Mouse (Mus musculus) myocyte (in vitro differentiated cells): Measurements from ENCODE around the gene Gm49425. TPM values are rescaled to one million over a fixed set of nuclear protein-coding genes. Genes with fewer than 3 reads are reported as not detected.

Experiments
- H3K27me3 ChIP-seq: one replicate; pipeline ENCODE4 v1.6.1; 2011; ENCODE audit not compliant: control insufficient read depth, insufficient read depth, insufficient read length
- H3K36me3 ChIP-seq: one replicate; pipeline ENCODE4 v1.6.1; 2011; ENCODE audit not compliant: control insufficient read depth, insufficient read depth
- H3K4me2 ChIP-seq: one replicate; pipeline ENCODE4 v1.6.1; 2011; ENCODE audit warnings: low read depth, control low read depth
- H3K4me3 ChIP-seq: one replicate; pipeline ENCODE4 v1.5.1; 2011; ENCODE audit warnings: mild to moderate bottlenecking, control low read depth, moderate library complexity
- H3K79me2 ChIP-seq: one replicate; pipeline ENCODE4 v1.6.1; 2011; ENCODE audit not compliant: control insufficient read depth, insufficient read depth
- H3ac ChIP-seq: one replicate; pipeline ENCODE4 v1.6.1; 2011; ENCODE audit not compliant: control insufficient read depth, insufficient read length
- CEBPB ChIP-seq: IDR thresholded peaks from 2 replicates; pipeline ENCODE4 v1.6.1; 2011; ENCODE audit warnings: mild to moderate bottlenecking, moderate library complexity; ENCODE audit not compliant: poor library complexity, insufficient read depth, severe bottlenecking
- E2F4 ChIP-seq: IDR thresholded peaks from one replicate; pipeline ENCODE4 v1.6.1; 2011; ENCODE audit warnings: mild to moderate bottlenecking, control low read depth, moderate library complexity; ENCODE audit not compliant: insufficient read depth
- MAX ChIP-seq: IDR thresholded peaks from one replicate; pipeline ENCODE4 v1.6.1; 2011; ENCODE audit warnings: low read depth, mild to moderate bottlenecking, control low read depth
- MYOD1 ChIP-seq, 3 experiments: IDR thresholded peaks; one replicate each; pipeline ENCODE4 v1.6.1; 2011; ENCODE audit warnings: control low read depth in 2 of 3, low read depth in 2 of 3, mild to moderate bottlenecking in 2 of 3, moderate library complexity in 1 of 3; ENCODE audit not compliant: insufficient read length in 2 of 3, control insufficient read depth in 1 of 3
- MYOG ChIP-seq, 3 experiments: IDR thresholded peaks; one replicate each; pipeline ENCODE4 v1.6.1; 2011; ENCODE audit warnings: control low read depth in 2 of 3, low read depth in 2 of 3, mild to moderate bottlenecking in 2 of 3; ENCODE audit not compliant: insufficient read length in 2 of 3, control insufficient read depth in 1 of 3, insufficient read depth in 1 of 3
- POLR2A ChIP-seq: IDR thresholded peaks from one replicate; pipeline ENCODE4 v1.6.1; 2011; ENCODE audit warnings: low read depth, mild to moderate bottlenecking, control low read depth, moderate library complexity; ENCODE audit not compliant: insufficient read length
- POLR2AphosphoS2 ChIP-seq: IDR thresholded peaks from one replicate; pipeline ENCODE4 v1.6.1; 2011; ENCODE audit warnings: low read depth, control low read depth; ENCODE audit not compliant: insufficient read length
- REST ChIP-seq: IDR thresholded peaks from one replicate; pipeline ENCODE4 v1.6.1; 2011; ENCODE audit warnings: mild to moderate bottlenecking, control low read depth, moderate library complexity; ENCODE audit not compliant: insufficient read depth, insufficient read length
- SRF ChIP-seq: IDR thresholded peaks from one replicate; pipeline ENCODE4 v1.6.1; 2011; ENCODE audit warnings: low read depth; ENCODE audit not compliant: control insufficient read depth, insufficient read length
- TCF12 ChIP-seq: IDR thresholded peaks from one replicate; pipeline ENCODE4 v1.6.1; 2011; ENCODE audit warnings: mild to moderate bottlenecking, control low read depth; ENCODE audit not compliant: poor library complexity, insufficient read depth, severe bottlenecking
- TCF3 ChIP-seq: IDR thresholded peaks from one replicate; pipeline ENCODE4 v1.6.1; 2011; ENCODE audit warnings: low read depth, control low read depth; ENCODE audit not compliant: insufficient read length
- USF1 ChIP-seq: IDR thresholded peaks from one replicate; pipeline ENCODE4 v1.6.1; 2011; ENCODE audit warnings: low read depth, mild to moderate bottlenecking, control low read depth, moderate library complexity
- polyA plus RNA-seq: library from polyadenylated mRNA; unstranded; fragments of >200 nt; fragmentation: generic; extraction: Trizol; gene quantifications from one replicate; pipeline ENCODE4 v1.2.1, GENCODE M21; 2012; ENCODE audit warnings: missing spikeins

Gene Gm49425
- polyA plus RNA-seq, 1 experiment = not detected

DNA sequence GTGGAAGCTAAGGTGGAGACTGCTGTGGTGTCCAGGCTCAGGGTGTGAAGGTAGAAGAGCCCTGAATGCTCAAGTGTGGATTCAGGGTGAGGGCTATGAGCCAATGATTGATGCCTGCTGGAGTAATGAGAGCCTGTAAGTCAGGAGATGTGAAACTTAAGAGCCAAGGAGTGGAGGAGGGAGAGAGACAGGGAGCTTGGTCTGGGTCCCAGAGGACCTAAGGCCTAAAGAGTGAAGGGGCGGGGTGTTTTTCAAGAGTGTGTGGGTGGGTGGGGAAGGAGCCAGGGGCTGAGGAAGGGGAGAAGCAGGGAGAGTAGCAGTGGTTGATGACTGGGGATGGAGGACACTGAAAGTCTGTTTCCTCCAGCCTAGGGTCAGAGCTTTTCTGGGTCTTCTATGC is 33.4 kb downstream of the Gm49425 start:
- Histone ChIP-seq H3K36me3 (no peaks in the 10 kb centered on the region), H3K27me3 (peaks cover 80% of the 10 kb centered on the region)
- TF ChIP-seq SRF = no peak
- TF ChIP-seq MAX = no peak
- no peak for TF ChIP-seq MYOD1 (IDR thresholded peaks at IDR 0.05; ENCODE audit: control insufficient read depth in 1 of 3, insufficient read length in 2 of 3, low read depth in 2 of 3)
- TF ChIP-seq POLR2AphosphoS2 = no peak
- TF ChIP-seq E2F4 = no peak
- TF ChIP-seq CEBPB = no peak
- TF ChIP-seq TCF3 = no peak
- no peak for TF ChIP-seq POLR2A
- TF ChIP-seq TCF12 = no peak
- no peak for TF ChIP-seq USF1
- TF ChIP-seq MYOG (IDR thresholded peaks at IDR 0.05; ENCODE audit: control insufficient read depth in 1 of 3, insufficient read depth in 1 of 3, insufficient read length in 2 of 3, low read depth in 2 of 3) = no peak
- TF ChIP-seq REST = no peak

DNA sequence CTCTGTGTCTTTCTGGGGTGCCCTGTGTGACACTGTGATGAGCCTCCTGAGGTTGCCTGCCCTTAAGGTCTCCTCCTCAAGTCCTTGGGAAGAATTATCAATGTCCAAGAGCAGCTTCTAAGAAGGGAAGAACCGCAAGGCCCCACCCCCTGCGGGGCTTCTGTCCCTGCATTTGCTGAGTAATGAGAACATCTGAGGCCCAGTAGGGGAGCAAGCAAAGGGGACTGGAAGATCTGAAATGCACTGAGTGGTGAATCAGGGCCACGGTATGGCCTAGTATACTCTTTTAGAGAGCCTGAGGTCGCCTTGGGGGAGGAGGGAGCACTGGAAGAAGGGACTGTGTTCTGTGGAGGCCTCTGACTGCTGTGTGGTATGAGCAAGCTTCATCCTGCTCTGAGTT is 35.0 kb downstream of the Gm49425 start:
- Histone ChIP-seq H3K27me3 (peaks cover 69% of the 10 kb centered on the region), H3K36me3 (no peaks in the 10 kb centered on the region), H3ac (no peak overlapping the region), H3K4me3 (no peak overlapping the region), H3K4me2 (no peak overlapping the region), H3K79me2 (no peaks in the 10 kb centered on the region)
- TF ChIP-seq MAX (no peak), POLR2A (no peak), USF1 (no peak), MYOD1 (IDR thresholded peaks at IDR 0.05; ENCODE audit: control insufficient read depth in 1 of 3, insufficient read length in 2 of 3, low read depth in 2 of 3) (no peak), E2F4 (no peak)

More for the DNA sequence above, 33.4 kb downstream of the Gm49425 start:
- no peak overlapping the region for H3ac ChIP-seq
- no peak overlapping the region for H3K4me3 ChIP-seq
- no peaks in the 10 kb centered on the region for H3K79me2 ChIP-seq
- no peak overlapping the region for H3K4me2 ChIP-seq

DNA sequence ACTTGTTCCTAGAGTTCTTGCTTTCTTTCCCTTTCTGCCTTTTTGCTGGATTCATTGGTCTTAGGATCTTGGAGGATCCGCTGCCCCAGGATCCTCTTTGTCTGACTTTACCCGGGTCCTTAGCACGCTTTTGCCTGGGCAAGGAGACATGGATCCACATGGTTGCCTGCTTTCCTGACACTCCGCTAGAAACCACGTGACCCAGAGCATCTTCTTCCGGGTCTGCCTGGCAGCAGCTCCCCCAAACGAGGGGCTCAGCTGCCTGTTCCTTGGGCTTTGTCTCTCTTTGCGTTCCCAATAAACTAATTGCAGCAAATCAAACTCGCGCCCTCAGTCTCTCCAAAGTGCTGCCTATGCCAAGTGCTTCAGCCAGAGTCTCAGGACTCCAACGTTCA is 37.4 kb downstream of the Gm49425 start:
- H3K4me3 ChIP-seq = no peak overlapping the region
- no peak overlapping the region for H3K4me2 ChIP-seq
- no peaks in the 10 kb centered on the region for H3K79me2 ChIP-seq
- H3ac ChIP-seq = no peak overlapping the region
- TF ChIP-seq TCF12 (no peak), REST (no peak), POLR2AphosphoS2 (no peak), POLR2A (no peak), E2F4 (no peak), TCF3 (no peak), SRF (no peak), MAX (no peak)
- H3K36me3 ChIP-seq = no peaks in the 10 kb centered on the region
- peaks cover 45% of the 10 kb centered on the region for H3K27me3 ChIP-seq

DNA sequence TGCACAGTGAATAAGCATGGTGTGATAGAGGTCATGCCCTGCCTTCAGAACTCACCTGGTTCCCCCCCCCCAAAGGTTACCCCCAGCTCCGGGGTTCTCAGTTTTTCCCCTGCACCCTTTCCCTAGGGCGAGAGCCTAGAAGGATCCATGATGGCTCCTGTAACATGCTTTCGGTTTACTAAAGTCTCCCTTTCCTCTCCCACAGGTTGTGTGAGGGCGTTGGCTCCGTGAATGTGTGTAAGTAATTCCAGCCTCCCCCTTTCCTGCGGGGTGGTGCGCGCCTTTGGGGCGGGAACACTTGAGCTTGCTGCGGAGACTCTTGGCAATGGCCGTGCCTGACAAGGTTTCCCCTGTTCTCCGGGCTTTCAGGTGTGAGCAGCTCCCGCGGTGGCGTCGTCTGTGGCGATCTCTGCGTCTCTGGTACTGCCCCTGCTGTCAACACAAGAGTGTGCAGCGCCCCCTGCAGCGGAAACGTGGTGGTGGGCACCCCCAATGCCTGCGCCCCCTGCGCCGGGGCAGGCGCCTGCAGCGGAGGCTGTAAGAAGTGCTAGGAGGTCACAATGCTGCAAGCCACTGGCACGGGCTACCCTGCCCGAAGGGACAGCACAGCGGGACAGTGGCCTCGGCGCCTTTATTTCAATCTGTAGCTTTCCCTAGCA is 37.9 kb downstream of the Gm49425 start:
- no peak overlapping the region for H3K4me2 ChIP-seq
- H3K27me3 ChIP-seq = peaks cover 39% of the 10 kb centered on the region
- no peaks in the 10 kb centered on the region for H3K36me3 ChIP-seq
- H3K79me2 ChIP-seq = no peaks in the 10 kb centered on the region
- no peak overlapping the region for H3ac ChIP-seq
- no peak overlapping the region for H3K4me3 ChIP-seq
- no peak for TF ChIP-seq MAX
- no peak for TF ChIP-seq TCF3
- no peak for TF ChIP-seq USF1
- TF ChIP-seq REST = no peak
- no peak for TF ChIP-seq E2F4
- no peak for TF ChIP-seq CEBPB
- TF ChIP-seq SRF = no peak
- TF ChIP-seq MYOG (IDR thresholded peaks at IDR 0.05; ENCODE audit: control insufficient read depth in 1 of 3, insufficient read depth in 1 of 3, insufficient read length in 2 of 3, low read depth in 2 of 3) = no peak
- no peak for TF ChIP-seq POLR2A
- no peak for TF ChIP-seq TCF12
- TF ChIP-seq MYOD1 (IDR thresholded peaks at IDR 0.05; ENCODE audit: control insufficient read depth in 1 of 3, insufficient read length in 2 of 3, low read depth in 2 of 3) = no peak
- TF ChIP-seq POLR2AphosphoS2 = no peak

DNA sequence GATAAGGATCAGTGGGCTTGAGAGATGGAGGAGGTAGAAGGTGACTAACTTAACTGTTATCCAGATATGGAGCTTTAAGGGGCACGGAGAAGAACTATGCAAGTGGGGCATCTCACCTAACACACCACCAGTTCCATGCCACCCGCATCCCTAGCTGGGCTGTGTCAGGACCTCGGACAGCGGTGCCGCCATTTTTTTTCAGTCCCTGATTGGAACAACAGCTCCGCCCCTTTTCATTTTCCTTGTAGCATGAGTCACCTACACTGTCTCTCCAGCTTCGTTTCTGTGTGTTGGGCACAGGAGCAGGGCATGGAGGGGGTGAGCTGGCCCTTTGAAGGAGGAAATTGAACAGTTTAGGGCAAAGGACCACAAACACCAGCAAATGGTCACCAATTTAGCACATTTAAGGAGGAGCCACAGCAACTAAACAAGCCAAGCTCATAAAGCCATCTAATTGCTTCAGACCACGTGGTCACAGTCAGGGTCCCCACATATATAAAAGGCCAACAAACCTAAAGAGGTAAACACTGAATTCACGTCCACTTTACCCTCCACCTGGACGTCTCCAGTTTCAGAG is 44.0 kb downstream of the Gm49425 start, which contains the start of gene Krt86:
TSS of gene Krt86 (plus strand) at position 527 of the 577 bp plus-strand sequence.
- Histone ChIP-seq H3ac (no peak within 1 kb of the TSS), H3K36me3 (no peaks in the 10 kb centered on the region), H3K27me3 (no peaks in the 10 kb centered on the region), H3K4me2 (no peak within 1 kb of the TSS), H3K79me2 (no peaks in the 10 kb centered on the region), H3K4me3 (no peak within 1 kb of the TSS)
- TF ChIP-seq REST (peak; percentile 94), USF1 (no peak)
